Mouse (Mus musculus) G1E (cell line): Measurements from ENCODE around the gene Plekhm2. TPM values are rescaled to one million over a fixed set of nuclear protein-coding genes. Genes with fewer than 3 reads are reported as not detected.
A peak's percentile ranks its signal among the peaks of the same experiment; 100 is the strongest.

Experiments used
- ATAC-seq: 2 replicates; pipeline ENCODE4 v1.8.0; 2016; ENCODE audit warnings: mild to moderate bottlenecking; ENCODE audit not compliant: insufficient number of reproducible peaks, poor library complexity, low FRiP score, severe bottlenecking; ENCODE audit errors: extremely low read depth
- DNase-seq: peaks from one replicate; pipeline ENCODE4 v3.0.0; 2012; ENCODE audit warnings: low spot score
- H3K27me3 ChIP-seq: 2 replicates; pipeline ENCODE4 v1.6.1; 2012; ENCODE audit warnings: mild to moderate bottlenecking, low read length, inconsistent platforms; ENCODE audit not compliant: insufficient read depth
- H3K36me3 ChIP-seq: replicated peaks from 2 replicates; pipeline ENCODE3; 2012; ENCODE audit warnings: mild to moderate bottlenecking, inconsistent platforms
- H3K4me1 ChIP-seq: 2 replicates; pipeline ENCODE4 v1.6.1; 2012; ENCODE audit warnings: low read depth, low read length, inconsistent platforms, mixed read lengths; ENCODE audit not compliant: insufficient read depth
- H3K4me3 ChIP-seq: 2 replicates; pipeline ENCODE4 v1.5.1; 2012; ENCODE audit warnings: low read depth, mild to moderate bottlenecking, inconsistent platforms, low read length, moderate library complexity, mixed read lengths
- H3K9me3 ChIP-seq: replicated peaks from 2 replicates; pipeline ENCODE4 v1.6.1; 2012; ENCODE audit warnings: inconsistent platforms
- CTCF ChIP-seq: IDR thresholded peaks from 2 replicates; pipeline ENCODE4 v1.5.1; 2012; ENCODE audit warnings: low read depth, low read length, inconsistent platforms, mixed read lengths
- GATA1 ChIP-seq: IDR thresholded peaks from 2 replicates; pipeline ENCODE4 v1.6.1; 2012; ENCODE audit warnings: borderline replicate concordance, low read length, inconsistent platforms, mixed read lengths
- GATA2 ChIP-seq: IDR thresholded peaks from 2 replicates; pipeline ENCODE4 v1.6.1; 2012; ENCODE audit warnings: low read depth, low read length, inconsistent platforms, borderline replicate concordance
- POLR2AphosphoS5 ChIP-seq: IDR thresholded peaks from 2 replicates; pipeline ENCODE4 v1.6.1; 2012; ENCODE audit warnings: low read depth, low read length, inconsistent platforms; ENCODE audit not compliant: insufficient replicate concordance
- TAL1 ChIP-seq: conservative IDR thresholded peaks from 2 replicates; pipeline ENCODE4 v1.6.1; 2012; ENCODE audit warnings: low read depth, low read length, inconsistent platforms, mixed read lengths
- polyA plus RNA-seq: library from polyadenylated mRNA; stranded (reverse); fragments of >175 nt; gene quantifications from 2 replicates; pipeline ENCODE4 v1.2.3, GENCODE M21; 2012
- total RNA-seq, 2 experiments: library from RNA; stranded (forward) in 1 of 2; stranded (reverse) in 1 of 2; fragments of 200-1000 nt in 1 of 2; fragments of >200 nt in 1 of 2; fragmentation: Nextera tagmentation in 1 of 2; gene quantifications; 2 replicates each; pipeline ENCODE4 v1.2.3; 2014 to 2017

Plekhm2 gene
- total and polyA plus RNA-seq, 3 experiments, result 8.3 to 29.0 (median 20.0) TPM

DNA sequence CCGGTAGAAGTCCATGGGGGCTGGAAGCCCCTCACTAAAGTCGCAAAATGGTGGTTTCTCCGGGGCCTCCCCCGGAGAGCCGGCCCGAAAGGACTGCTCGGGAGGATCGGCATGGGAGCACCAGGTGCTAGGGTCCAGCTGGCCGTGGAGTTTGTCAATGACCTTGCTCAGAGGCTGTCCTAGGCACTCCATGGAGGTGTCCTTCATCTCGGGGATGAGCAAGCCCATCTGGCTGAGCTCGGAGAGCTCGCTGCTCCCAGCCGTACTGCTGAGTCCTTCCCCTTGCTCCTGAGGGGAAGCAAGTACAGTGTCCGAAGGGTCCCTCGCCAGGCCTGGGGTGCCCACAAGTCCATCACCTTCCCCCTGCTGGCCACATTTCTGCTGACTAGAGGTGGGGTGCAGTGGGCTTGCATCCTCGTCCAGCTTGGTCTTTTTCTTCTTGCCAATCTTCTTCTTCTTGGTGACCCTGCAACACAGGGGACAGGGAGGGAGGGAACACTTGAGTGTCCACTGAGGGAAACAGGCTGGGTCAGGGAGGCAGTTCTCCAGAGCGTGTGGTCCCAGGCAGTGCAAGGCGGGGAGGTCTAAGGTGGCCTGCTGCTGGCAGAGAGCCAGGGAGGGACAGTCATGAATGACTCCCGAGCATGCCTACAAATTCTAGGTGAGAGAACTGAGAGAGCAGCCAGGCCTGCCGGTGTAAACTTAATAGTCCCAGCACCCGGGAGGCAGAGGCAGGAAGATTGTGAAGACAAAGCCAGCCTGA is 32.4 kb downstream of the Plekhm2 start:
- Histone ChIP-seq H3K27me3 (no peaks in the 10 kb centered on the region), H3K4me3 (no peak overlapping the region), H3K36me3 (peaks cover 99% of the 10 kb centered on the region), H3K9me3 (no peaks in the 10 kb centered on the region), H3K4me1 (no peaks in the 10 kb centered on the region)
- no peak for DNase-seq
- TF ChIP-seq POLR2AphosphoS5 (no peak), TAL1 (no peak), GATA1 (no peak), GATA2 (no peak), CTCF (no peak)
- ATAC-seq, result no peak

DNA sequence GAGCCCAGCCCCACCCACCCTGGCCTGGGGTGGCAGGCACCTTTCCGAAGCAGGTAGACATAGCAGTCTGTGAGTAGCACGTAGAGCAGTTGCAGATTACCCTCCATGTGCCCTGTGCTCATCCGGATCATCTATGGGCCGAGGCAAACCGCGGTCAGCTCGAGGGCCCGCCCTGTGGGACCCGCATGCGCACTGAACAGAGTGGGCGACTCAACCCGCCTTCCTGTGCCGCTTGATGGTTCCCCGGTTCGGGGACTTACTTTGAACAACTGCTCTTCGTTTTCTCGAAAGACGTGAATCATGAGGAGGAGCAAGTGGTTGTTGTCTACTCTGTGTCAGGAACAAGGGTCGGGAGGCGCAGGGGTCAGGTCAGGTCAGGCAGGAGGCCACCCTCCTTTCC is 33.4 kb downstream of the Plekhm2 start:
- H3K36me3 ChIP-seq, result peaks cover 95% of the 10 kb centered on the region
- TF ChIP-seq GATA1, result no peak
- no peak for TF ChIP-seq POLR2AphosphoS5
- no peak for TF ChIP-seq TAL1
- TF ChIP-seq GATA2, result no peak
- no peak for TF ChIP-seq CTCF
- no peaks in the 10 kb centered on the region for H3K27me3 ChIP-seq
- ATAC-seq (no peak), DNase-seq (no peak)
- peaks cover 2% of the 10 kb centered on the region; the same call in 1 of the 2 replicates for H3K4me1 ChIP-seq
- no peak overlapping the region for H3K4me3 ChIP-seq
- H3K9me3 ChIP-seq, result no peaks in the 10 kb centered on the region

DNA sequence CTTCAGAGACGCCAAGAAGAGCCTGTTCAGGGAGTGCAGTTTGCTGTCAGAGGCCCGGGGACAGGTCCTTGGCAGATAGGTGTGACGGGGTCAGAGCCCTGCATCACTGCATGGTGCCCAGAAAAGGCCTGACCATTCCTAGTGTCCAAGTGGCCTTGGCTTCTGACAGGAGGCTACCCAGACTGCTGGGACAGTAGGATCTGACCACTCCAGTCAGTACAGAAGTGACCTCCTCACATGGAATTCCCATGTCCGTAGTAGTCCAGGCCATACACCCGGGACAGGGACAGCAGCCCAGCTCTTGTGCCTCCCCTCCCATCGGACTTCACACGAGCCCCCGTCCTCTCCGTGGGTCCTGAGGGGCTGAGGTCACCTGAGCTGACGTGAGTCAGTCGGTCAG is 34.7 kb downstream of the Plekhm2 start:
- Histone ChIP-seq H3K4me1 (peaks cover 3% of the 10 kb centered on the region; the same call in 1 of the 2 replicates), H3K27me3 (no peaks in the 10 kb centered on the region), H3K4me3 (0 out of 2 replicates have a peak overlapping the region, but pooled peaks have one; percentile 1), H3K9me3 (no peaks in the 10 kb centered on the region), H3K36me3 (peaks cover 96% of the 10 kb centered on the region)
- ATAC-seq (no peak), DNase-seq (no peak)
- TF ChIP-seq GATA1 (no peak), GATA2 (no peak), TAL1 (no peak), POLR2AphosphoS5 (no peak), CTCF (no peak)

DNA sequence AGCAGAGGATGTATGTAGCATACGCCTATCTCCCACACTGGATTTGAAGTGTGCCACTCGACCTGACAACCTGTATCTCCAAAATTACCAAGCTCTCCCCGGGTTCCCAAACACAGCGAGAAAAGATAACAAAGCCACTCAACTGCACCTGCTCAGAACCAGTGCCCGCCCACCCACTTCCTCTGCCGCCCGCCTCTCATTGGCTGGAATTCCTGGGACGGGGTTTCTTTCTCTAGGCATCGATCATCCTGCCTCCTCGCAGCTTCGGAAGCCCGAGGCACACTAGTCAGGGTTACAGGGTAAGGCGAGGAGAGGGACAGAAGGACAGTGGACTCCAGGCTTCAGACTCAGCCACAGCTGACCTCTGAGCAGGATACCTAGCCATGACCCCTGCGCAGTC is 36.0 kb downstream of the Plekhm2 start:
- H3K4me1 ChIP-seq, result peaks cover 5% of the 10 kb centered on the region
- peaks cover 84% of the 10 kb centered on the region for H3K36me3 ChIP-seq
- H3K9me3 ChIP-seq, result no peaks in the 10 kb centered on the region
- H3K4me3 ChIP-seq, result no peak overlapping the region
- no peaks in the 10 kb centered on the region for H3K27me3 ChIP-seq
- ATAC-seq (no peak), DNase-seq (no peak)
- TF ChIP-seq CTCF, result no peak

DNA sequence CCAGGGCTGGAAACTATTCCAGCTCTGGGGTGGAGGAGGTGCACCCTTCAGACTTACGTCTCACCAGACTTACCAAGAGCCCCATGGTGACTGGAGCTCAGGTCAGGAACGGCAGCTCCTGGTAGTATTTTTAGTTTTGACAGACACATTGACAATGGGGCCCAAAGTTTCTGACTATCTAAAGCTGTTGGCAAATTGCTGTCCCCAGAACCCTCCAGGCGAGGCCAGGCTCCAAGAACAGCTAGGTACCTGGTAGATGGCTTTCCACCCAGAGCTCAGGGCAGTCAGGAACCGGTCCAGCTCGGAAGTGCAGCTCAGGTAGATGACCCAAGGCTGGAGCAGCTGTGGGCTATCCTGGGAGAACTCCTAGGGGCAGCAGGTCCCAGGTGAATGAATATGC is 37.2 kb downstream of the Plekhm2 start:
- H3K36me3 ChIP-seq, result peaks cover 72% of the 10 kb centered on the region
- H3K27me3 ChIP-seq, result peaks cover 7% of the 10 kb centered on the region; the same call in 1 of the 2 replicates
- no peak overlapping the region for H3K4me3 ChIP-seq
- DNase-seq, result no peak
- H3K9me3 ChIP-seq, result no peaks in the 10 kb centered on the region
- TF ChIP-seq GATA2 (no peak), CTCF (no peak), TAL1 (no peak), POLR2AphosphoS5 (no peak), GATA1 (no peak)
- ATAC-seq, result no peak
- H3K4me1 ChIP-seq, result peaks cover 6% of the 10 kb centered on the region

DNA sequence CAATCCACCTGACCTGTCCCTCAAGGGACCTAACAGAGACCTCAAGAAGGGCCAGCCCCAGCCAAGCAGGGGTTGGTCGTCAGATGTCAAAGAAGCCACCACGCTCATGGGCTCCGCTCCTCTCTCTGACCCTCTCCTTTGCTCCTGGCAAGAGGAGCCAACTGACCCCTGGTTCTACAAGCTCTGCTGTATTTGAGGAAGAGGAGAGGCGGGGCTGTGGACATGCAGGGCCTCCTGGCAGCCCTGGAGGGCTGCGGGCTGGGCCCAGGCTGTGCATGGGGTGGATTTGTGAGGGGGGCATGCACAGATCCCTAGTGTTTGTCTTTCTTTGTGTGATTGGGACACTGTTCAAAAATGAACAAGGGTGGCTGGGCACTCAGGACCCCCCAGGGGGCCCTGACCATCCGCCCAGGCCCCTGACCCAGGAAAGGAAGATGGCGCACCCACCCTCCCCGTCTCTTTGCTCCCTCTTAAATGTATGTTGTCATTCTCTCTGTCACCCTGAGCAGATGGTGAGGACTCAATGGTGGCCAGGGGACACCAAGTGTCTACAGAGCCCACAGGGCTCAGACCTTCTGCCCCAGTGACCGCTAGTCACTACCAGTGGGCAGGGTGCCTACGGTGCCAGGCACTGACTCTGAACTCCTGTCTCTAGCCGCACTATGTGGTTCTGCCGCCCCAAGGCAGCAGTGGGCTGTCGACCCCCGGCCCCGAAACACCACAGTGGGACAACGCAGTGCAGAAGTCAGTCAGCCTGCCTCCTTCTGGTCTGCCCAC is 38.7 kb downstream of the Plekhm2 start:
- Histone ChIP-seq H3K36me3 (peaks cover 57% of the 10 kb centered on the region), H3K4me3 (no peak overlapping the region), H3K27me3 (peaks cover 17% of the 10 kb centered on the region; the same call in 1 of the 2 replicates), H3K4me1 (peaks cover 6% of the 10 kb centered on the region), H3K9me3 (no peaks in the 10 kb centered on the region)
- ATAC-seq (no peak), DNase-seq (no peak)
- TF ChIP-seq TAL1 (no peak), GATA1 (no peak), CTCF (no peak), GATA2 (no peak), POLR2AphosphoS5 (no peak)
